26 mouse cellular contexts compared by ENCODE assay signal in the genomic region with DNA sequence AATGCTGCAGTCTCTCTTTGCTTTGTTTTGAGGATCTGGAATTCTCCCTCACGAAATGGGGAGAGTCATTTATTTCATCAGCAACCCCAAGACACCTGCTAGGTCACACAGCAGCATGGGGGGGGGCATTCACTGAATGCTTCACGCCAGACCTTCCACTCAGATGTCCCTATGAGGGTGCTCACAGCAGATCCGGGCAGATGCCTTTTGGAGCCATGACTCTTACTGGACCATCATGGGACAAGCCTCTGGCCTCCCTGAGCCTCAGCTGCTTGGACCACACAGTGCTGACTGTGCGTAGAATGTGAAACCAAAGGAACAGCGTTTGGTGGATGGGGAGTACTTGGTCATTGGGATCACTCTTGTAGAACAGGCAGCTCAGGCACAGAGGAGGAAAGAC.
DNase-seq lines count a peak whose midpoint lies in the region; ATAC-seq and TF ChIP-seq lines count a peak whose summit lies in the region.
"Had no signal": no experiment of that assay in that cellular context is flagged by ENCODE, and none has a peak within 500 bp of the region (broad histone marks: within the 10 kb centered on the region; RNA-seq: fewer than 3 reads in every experiment).

No protein-coding gene starts in this region.

- H3K27ac ChIP-seq in liver, postnatal 0 days (ENCODE audit: low read depth) = no peak overlapping the region
- H3K27ac ChIP-seq in liver, embryonic 12.5 days = no peak overlapping the region
- H3K27ac ChIP-seq: embryonic facial prominence, embryonic 12.5 days; embryonic facial prominence, embryonic 15.5 days; forebrain, embryonic 12.5 days; heart, adult 2 months; heart, embryonic 13.5 days; hindbrain, postnatal 0 days had no signal

- H3K27me3 ChIP-seq in liver, postnatal 0 days (ENCODE audit: insufficient read depth, low read length) = no peaks in the 10 kb centered on the region
- H3K27me3 ChIP-seq in liver, embryonic 12.5 days (replicated peaks) = no peaks in the 10 kb centered on the region
- H3K27me3 ChIP-seq: embryonic facial prominence, embryonic 12.5 days; embryonic facial prominence, embryonic 15.5 days; forebrain, embryonic 12.5 days; heart, embryonic 13.5 days had no signal

- no peak for TF ChIP-seq CTCF in liver, postnatal 0 days (IDR thresholded peaks at IDR 0.05; ENCODE audit: low read depth)

- no peaks in the 10 kb centered on the region for H3K9me3 ChIP-seq in liver, postnatal 0 days (ENCODE audit: low read length)
- H3K9me3 ChIP-seq in liver, embryonic 12.5 days (replicated peaks) = no peaks in the 10 kb centered on the region
- H3K9me3 ChIP-seq: embryonic facial prominence, embryonic 12.5 days; embryonic facial prominence, embryonic 15.5 days; forebrain, embryonic 12.5 days; heart, embryonic 13.5 days had no signal

- H3K36me3 ChIP-seq in liver, postnatal 0 days (replicated peaks; ENCODE audit: insufficient read depth, low read length) = no peaks in the 10 kb centered on the region
- H3K36me3 ChIP-seq in liver, embryonic 12.5 days = no peaks in the 10 kb centered on the region
- H3K36me3 ChIP-seq: embryonic facial prominence, embryonic 12.5 days; embryonic facial prominence, embryonic 15.5 days; forebrain, embryonic 12.5 days; heart, embryonic 13.5 days had no signal

- peaks cover 4% of the 10 kb centered on the region for H3K4me1 ChIP-seq in liver, postnatal 0 days (ENCODE audit: insufficient read depth)
- peaks cover 37% of the 10 kb centered on the region for H3K4me1 ChIP-seq in liver, embryonic 12.5 days

- no peak overlapping the region for H3K9ac ChIP-seq in liver, postnatal 0 days (replicated peaks)
- H3K9ac ChIP-seq in liver, embryonic 12.5 days = no peak overlapping the region
- H3K9ac ChIP-seq: embryonic facial prominence, embryonic 12.5 days; embryonic facial prominence, embryonic 15.5 days; forebrain, embryonic 12.5 days; heart, embryonic 13.5 days; hindbrain, embryonic 14.5 days had no signal

- peak; percentile 1 for DNase-seq in adrenal gland, postnatal 14 days
- DNase-seq in adrenal gland, adult (ENCODE audit: inconsistent age in 2 of 2, low spot score in 1 of 2) = no peak
- peak; percentile 79 for DNase-seq in heart, adult 11 months
- DNase-seq in heart, adult 9 months (ENCODE audit: low spot score in 2 of 2) = no peak
- DNase-seq in liver, postnatal 0 days = peak; percentile 8
- DNase-seq in testis, postnatal 10 days (ENCODE audit: low spot score) = peak; percentile 35
- DNase-seq in testis, postnatal 14 days (ENCODE audit: low spot score) = no peak
- DNase-seq: adrenal gland, postnatal 10 days; cerebellum, adult 11 months; cerebellum, adult 2 months; cerebellum, adult 9-11 months; cerebellum, postnatal 25 days; gastrocnemius, postnatal 14 days; heart, postnatal 14 days; heart, postnatal 4 days had no signal

- H3K4me2 ChIP-seq in liver, postnatal 0 days (ENCODE audit: low read depth, low read length) = no peak overlapping the region
- no peak overlapping the region for H3K4me2 ChIP-seq in liver, embryonic 12.5 days
- H3K4me2 ChIP-seq: embryonic facial prominence, embryonic 12.5 days; embryonic facial prominence, embryonic 15.5 days; forebrain, embryonic 12.5 days; heart, embryonic 13.5 days; hindbrain, embryonic 14.5 days had no signal

- WGBS in liver, postnatal 0 days (ENCODE audit: insufficient replicate concordance) = 78% methylated on average over 5 of the region's 5 CpGs
- 76% methylated on average over 5 of the region's 5 CpGs for WGBS in liver, embryonic 12.5 days (ENCODE audit: insufficient replicate concordance)

- no peak for ATAC-seq in liver, postnatal 0 days
- ATAC-seq in liver, embryonic 12.5 days = no peak
- ATAC-seq: activated CD4-positive, CD25-positive, alpha-beta regulatory T cell, adult 4 months; forebrain, embryonic 16.5 days; hindbrain, postnatal 0 days; inflammation-experienced regulatory T-cells, adult 6 months had no signal

- H3K4me3 ChIP-seq in liver, postnatal 0 days (ENCODE audit: low read depth, low read length) = no peak overlapping the region
- no peak overlapping the region for H3K4me3 ChIP-seq in liver, embryonic 12.5 days
- H3K4me3 ChIP-seq: embryonic facial prominence, embryonic 12.5 days; embryonic facial prominence, embryonic 15.5 days; forebrain, embryonic 12.5 days; heart, adult 2 months; heart, embryonic 13.5 days had no signal

- TF ChIP-seq EP300 in liver, postnatal 0 days (IDR thresholded peaks at IDR 0.05; ENCODE audit: low read depth) = no peak

Comparison
In these comparisons a context has a peak if more than half of its experiments do, and no peak if none do; other contexts are left out.
1. DNase-seq: peak in adrenal gland, postnatal 14 days (single experiment), heart, adult 11 months (single experiment), liver, postnatal 0 days (single experiment) and testis, postnatal 10 days (single experiment); none in adrenal gland, adult (0 of 2), heart, adult 9 months (0 of 2) and testis, postnatal 14 days (single experiment).